Mouse (Mus musculus) liver, adult 2 months (tissue): ENCODE measurements around the gene Sp8. TPM values are rescaled to one million over a fixed set of nuclear protein-coding genes. Genes with fewer than 3 reads are reported as not detected.

Source experiments
- DNase-seq: peaks from one replicate; pipeline ENCODE4 v3.0.0-alpha.2; 2011; ENCODE audit warnings: low read depth, low spot score; ENCODE audit errors: extremely low read depth
- H3K27ac ChIP-seq: fragments of 200-500 bp; replicated peaks from 2 replicates; pipeline ENCODE4 v1.5.1; 2012; ENCODE audit warnings: low read depth, mild to moderate bottlenecking, control low read depth, inconsistent platforms, low read length; ENCODE audit not compliant: insufficient read depth
- H3K27me3 ChIP-seq: fragments of 200-500 bp; 2 replicates; pipeline ENCODE4 v1.6.1; 2012; ENCODE audit warnings: mild to moderate bottlenecking, moderate library complexity, low read length, inconsistent platforms; ENCODE audit not compliant: control insufficient read depth, insufficient read depth
- H3K36me3 ChIP-seq: fragments of 200-500 bp; 2 replicates; pipeline ENCODE4 v1.6.1; 2012; ENCODE audit warnings: low read length, inconsistent platforms; ENCODE audit not compliant: control insufficient read depth, insufficient read depth
- H3K4me1 ChIP-seq: fragments of 200-500 bp; 2 replicates; pipeline ENCODE4 v1.6.1; 2011; ENCODE audit warnings: low read length; ENCODE audit not compliant: control insufficient read depth, insufficient read depth
- H3K4me3 ChIP-seq: fragments of 200-500 bp; 2 replicates; pipeline ENCODE4 v1.5.1; 2011; ENCODE audit warnings: low read depth, mild to moderate bottlenecking, control low read depth, low read length, moderate library complexity; ENCODE audit not compliant: insufficient read depth
- H3K79me2 ChIP-seq: fragments of 200-500 bp; 2 replicates; pipeline ENCODE4 v1.6.1; 2012; ENCODE audit warnings: inconsistent platforms, mild to moderate bottlenecking, low read length, moderate library complexity; ENCODE audit not compliant: control insufficient read depth, insufficient read depth
- H3K9ac ChIP-seq: fragments of 200-500 bp; 2 replicates; pipeline ENCODE4 v1.6.1; 2012; ENCODE audit warnings: low read depth, mild to moderate bottlenecking, control low read depth, inconsistent platforms, low read length
- CTCF ChIP-seq: fragments of 200-500 bp; IDR thresholded peaks from 2 replicates; pipeline ENCODE4 v1.5.1; 2011; ENCODE audit warnings: low read depth, low read length, control low read depth
- POLR2A ChIP-seq: fragments of 200-500 bp; IDR thresholded peaks from 2 replicates; pipeline ENCODE4 v1.6.1; 2011; ENCODE audit warnings: low read length, control low read depth; ENCODE audit not compliant: insufficient read depth; ENCODE audit errors: extremely low read depth
- WGBS: fragments of 180-500 bp; shearing (Covaris S2); methylation state at CpG from one replicate; pipeline ENCODE4 v1.1.7; 2018; 5-methylcytosine and 5-hydroxymethylcytosine counted together
- polyA plus RNA-seq: library from polyadenylated mRNA; depleted of rRNA; stranded (reverse); fragments of >200 nt; gene quantifications from 2 replicates; pipeline ENCODE4 v1.2.3, GENCODE M21; 2012
- total RNA-seq: library from RNA; depleted of rRNA; stranded (reverse); fragments of >200 nt; gene quantifications from 2 replicates; pipeline ENCODE4 v1.2.3, GENCODE M21; 2014

Sp8 gene
- total and polyA plus RNA-seq, 2 experiments, result not detected

- Histone ChIP-seq H3K79me2 (no peaks in the 10 kb centered on the region), H3K4me3 (no peak overlapping the region), H3K36me3 (no peaks in the 10 kb centered on the region), H3K4me1 (peaks cover 6% of the 10 kb centered on the region), H3K9ac (no peak overlapping the region), H3K27me3 (peaks cover 34% of the 10 kb centered on the region), H3K27ac (no peak overlapping the region)
- DNase-seq, result no peak
- 35% methylated on average over 12 of the region's 12 CpGs for WGBS
- no peak for TF ChIP-seq CTCF
- TF ChIP-seq POLR2A, result no peak
Measured at GRCm38 (mm10) chr12:118850851-118851410, 4.8 kb downstream of the Sp8 start.

GRCm38 (mm10) chr12:118853331-118853730 lies 7.2 kb downstream of the Sp8 start:
- 18% methylated on average over 3 of the region's 3 CpGs for WGBS
- H3K27me3 ChIP-seq, result peaks cover 24% of the 10 kb centered on the region
- no peaks in the 10 kb centered on the region for H3K79me2 ChIP-seq
- no peak overlapping the region for H3K4me3 ChIP-seq
- H3K4me1 ChIP-seq, result peaks cover 3% of the 10 kb centered on the region
- no peaks in the 10 kb centered on the region for H3K36me3 ChIP-seq
- no peak overlapping the region for H3K9ac ChIP-seq
- TF ChIP-seq CTCF (no peak), POLR2A (no peak)
- H3K27ac ChIP-seq, result no peak overlapping the region
- no peak for DNase-seq

DNA sequence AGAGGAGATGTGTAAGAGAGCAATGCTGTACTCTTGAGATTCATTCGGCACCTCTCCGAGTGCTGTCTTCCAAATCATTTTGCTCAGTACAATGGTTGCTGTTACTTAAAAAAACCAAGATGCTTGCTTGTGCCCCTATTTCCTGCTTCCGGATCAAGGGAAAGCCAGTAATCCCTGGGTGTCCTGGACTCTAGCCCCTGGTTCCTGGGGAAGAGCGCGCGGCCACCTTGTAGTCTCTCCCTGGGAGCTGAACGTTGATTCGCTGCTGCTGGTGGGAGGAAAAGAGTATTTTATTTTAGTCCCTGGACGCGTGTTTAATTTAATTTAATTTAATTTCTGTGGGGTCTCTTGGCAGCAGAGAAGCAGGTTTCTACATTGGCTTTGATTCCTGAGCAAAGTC lies 8.3 kb downstream of the Sp8 start:
- Histone ChIP-seq H3K36me3 (no peaks in the 10 kb centered on the region), H3K27me3 (peaks cover 14% of the 10 kb centered on the region), H3K4me1 (0 out of 2 replicates have a peak, but pooled peaks cover 1% of the 10 kb centered on the region), H3K4me3 (no peak overlapping the region), H3K79me2 (no peaks in the 10 kb centered on the region), H3K9ac (no peak overlapping the region), H3K27ac (no peak overlapping the region)
- TF ChIP-seq CTCF, result no peak
- no peak for TF ChIP-seq POLR2A
- DNase-seq, result no peak
- WGBS, result 5% methylated on average over 10 of the region's 10 CpGs

GRCm38 (mm10) chr12:118854831-118855453 lies 8.8 kb downstream of the Sp8 start:
- Histone ChIP-seq H3K27me3 (peaks cover 8% of the 10 kb centered on the region; the same call in 1 of the 2 replicates), H3K4me3 (peak overlapping the region; percentile 8; the same call in 1 of the 2 replicates)
- TF ChIP-seq CTCF (peak; percentile 89), POLR2A (no peak)

GRCm38 (mm10) chr12:118856151-118856550 lies 10.0 kb downstream of the Sp8 start:
- 5% methylated on average over 7 of the region's 7 CpGs for WGBS
- no peaks in the 10 kb centered on the region for H3K36me3 ChIP-seq
- H3K27me3 ChIP-seq, result peaks cover 5% of the 10 kb centered on the region; the same call in 1 of the 2 replicates

More at GRCm38 (mm10) chr12:118854831-118855453, 8.8 kb downstream of the Sp8 start:
- 1% methylated on average over 34 of the region's 34 CpGs for WGBS
- Histone ChIP-seq H3K79me2 (no peaks in the 10 kb centered on the region), H3K4me1 (no peaks in the 10 kb centered on the region), H3K9ac (no peak overlapping the region), H3K27ac (no peak overlapping the region), H3K36me3 (no peaks in the 10 kb centered on the region)
- peak; percentile 26 for DNase-seq

DNA sequence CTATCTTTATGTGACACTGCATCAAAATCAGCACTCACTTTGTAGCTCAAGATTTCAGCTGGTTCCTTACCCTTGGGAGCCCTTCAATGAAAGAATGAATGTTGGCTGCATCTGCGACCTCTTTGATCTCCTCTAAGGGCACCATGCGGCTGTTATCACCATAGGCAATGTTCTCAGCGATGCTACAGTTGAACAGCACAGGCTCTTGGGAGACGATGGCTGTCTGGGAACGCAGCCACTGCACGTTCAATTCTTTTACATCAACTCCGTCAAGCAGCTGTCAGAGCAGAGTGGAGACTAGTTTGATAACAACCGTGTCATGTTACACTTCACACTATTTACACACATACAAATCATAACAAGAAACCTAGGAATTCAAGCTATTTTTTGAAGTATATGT lies 26.5 kb downstream of the Sp8 start:
- no peak overlapping the region for H3K27ac ChIP-seq
- TF ChIP-seq CTCF, result no peak
- TF ChIP-seq POLR2A, result no peak
- no peaks in the 10 kb centered on the region for H3K79me2 ChIP-seq
- H3K36me3 ChIP-seq, result no peaks in the 10 kb centered on the region
- no peak for DNase-seq
- H3K4me1 ChIP-seq, result no peaks in the 10 kb centered on the region
- 81% methylated on average over 8 of the region's 8 CpGs for WGBS
- H3K9ac ChIP-seq, result no peak overlapping the region
- H3K4me3 ChIP-seq, result no peak overlapping the region
- 0 out of 2 replicates have a peak, but pooled peaks cover under 1% of the 10 kb centered on the region for H3K27me3 ChIP-seq

More at GRCm38 (mm10) chr12:118856151-118856550, 10.0 kb downstream of the Sp8 start:
- no peak overlapping the region for H3K27ac ChIP-seq
- TF ChIP-seq CTCF (no peak), POLR2A (no peak)
- no peaks in the 10 kb centered on the region for H3K4me1 ChIP-seq
- H3K4me3 ChIP-seq, result no peak overlapping the region
- no peaks in the 10 kb centered on the region for H3K79me2 ChIP-seq
- no peak overlapping the region for H3K9ac ChIP-seq
- DNase-seq, result no peak
